Mouse (Mus musculus) ES-E14 (cell line): ENCODE results near the gene Gin1. TPM values are rescaled to one million over a fixed set of nuclear protein-coding genes. Genes with fewer than 3 reads are reported as not detected.

Source experiments
- DNase-seq: peaks from one replicate; pipeline ENCODE4 v3.0.0-alpha.2; 2013; ENCODE audit warnings: low read depth, low spot score
- H3K27ac ChIP-seq: 2 replicates; pipeline ENCODE4 v1.5.1; 2012; ENCODE audit warnings: low read depth, mild to moderate bottlenecking, low read length, moderate library complexity, mixed read lengths; ENCODE audit not compliant: poor library complexity, insufficient read depth, severe bottlenecking
- H3K36me3 ChIP-seq: 2 replicates; pipeline ENCODE4 v1.6.1; 2012; ENCODE audit warnings: mild to moderate bottlenecking, low read length, moderate library complexity, mixed read lengths; ENCODE audit not compliant: control insufficient read depth, poor library complexity, insufficient read depth, severe bottlenecking
- H3K4me1 ChIP-seq, 2 experiments: fragments of 150-350 bp in 1 of 2; sonication (generic) in 1 of 2; 2 replicates each; pipeline ENCODE4 v1.6.1; 2012; ENCODE audit warnings: low read length in 2 of 2, mild to moderate bottlenecking in 1 of 2, mixed read lengths in 1 of 2; ENCODE audit not compliant: control insufficient read depth in 2 of 2, insufficient read depth in 2 of 2, poor library complexity in 1 of 2
- H3K4me3 ChIP-seq, 2 experiments: fragments of 150-350 bp in 1 of 2; sonication (generic) in 1 of 2; 2 replicates each; pipeline ENCODE4 v1.5.1; 2012; ENCODE audit warnings: low read length in 2 of 2, low read depth in 1 of 2, mild to moderate bottlenecking in 1 of 2, mixed read lengths in 1 of 2; ENCODE audit not compliant: insufficient read depth in 1 of 2, poor library complexity in 1 of 2, severe bottlenecking in 1 of 2
- H3K9ac ChIP-seq: 2 replicates; pipeline ENCODE4 v1.6.1; 2012; ENCODE audit warnings: low read depth, mild to moderate bottlenecking, low read length, mixed read lengths; ENCODE audit not compliant: poor library complexity, insufficient read depth, severe bottlenecking
- H3K9me3 ChIP-seq: fragments of 150-350 bp; sonication (generic); 2 replicates; pipeline ENCODE4 v1.6.1; 2012; ENCODE audit warnings: low read depth, mild to moderate bottlenecking, low read length; ENCODE audit not compliant: control insufficient read depth, insufficient read depth
- CHD2 ChIP-seq: IDR thresholded peaks from 2 replicates; pipeline ENCODE4 v1.6.1; 2014; ENCODE audit warnings: mild to moderate bottlenecking, low read depth, low read length, inconsistent platforms
- HCFC1 ChIP-seq: IDR thresholded peaks from 2 replicates; pipeline ENCODE4 v1.6.1; 2012; ENCODE audit warnings: low read length, inconsistent platforms, borderline replicate concordance; ENCODE audit not compliant: insufficient read depth
- MAFK ChIP-seq: IDR thresholded peaks from 2 replicates; pipeline ENCODE4 v1.6.1; 2014; ENCODE audit warnings: mild to moderate bottlenecking, low read depth, low read length, inconsistent platforms; ENCODE audit not compliant: insufficient read depth
- ZC3H11A ChIP-seq: IDR thresholded peaks from 2 replicates; pipeline ENCODE4 v1.6.1; 2012; ENCODE audit warnings: low read depth, mild to moderate bottlenecking, inconsistent platforms, low read length, borderline replicate concordance
- ZNF384 ChIP-seq: IDR thresholded peaks from 2 replicates; pipeline ENCODE4 v1.6.1; 2012; ENCODE audit warnings: low read depth, low read length, inconsistent platforms
- in situ Hi-C, 2 experiments: fragments of 600-800 bp; cut with MboI; formaldehyde crosslinking; loops; one replicate each; pipeline ENCODE4 v1.15.1; 2025; ENCODE audit warnings: low sequenced_read_pairs in 2 of 2, inconsistent platforms in 1 of 2; ENCODE audit not compliant: unreplicated experiment in 2 of 2
- total RNA-seq: library from RNA; depleted of rRNA; stranded (reverse); fragments of 300-350 nt; gene quantifications from 2 replicates; pipeline ENCODE4 v1.2.3, GENCODE M21; 2012; rRNA removed

Gin1 gene
- total RNA-seq, 1 experiment: 8.6 TPM

DNA sequence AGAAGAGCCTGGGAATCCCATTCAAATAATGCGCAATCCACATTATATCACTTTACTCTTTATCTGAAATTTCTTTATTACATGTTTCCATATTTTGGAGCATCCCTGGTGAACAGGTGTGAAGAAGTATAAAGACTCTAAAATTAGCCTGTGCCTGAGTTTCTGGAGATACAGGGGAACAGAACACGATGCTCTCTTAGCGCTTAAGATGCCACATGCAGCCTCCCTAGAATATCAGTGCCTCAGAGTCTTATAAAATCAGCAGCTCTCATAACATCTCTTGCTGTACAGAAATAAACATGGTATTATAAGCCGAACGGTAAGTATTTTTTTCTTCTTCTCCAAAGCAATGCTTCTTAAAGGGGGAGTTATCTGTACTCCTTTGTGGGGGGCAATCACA, 58.1 kb downstream of the Gin1 start:
- Histone ChIP-seq H3K4me3 (no peak overlapping the region), H3K36me3 (no peaks in the 10 kb centered on the region), H3K27ac (no peak overlapping the region), H3K9me3 (no peaks in the 10 kb centered on the region), H3K4me1 (no peaks in the 10 kb centered on the region), H3K9ac (no peak overlapping the region)
- DNase-seq: no peak
- in situ Hi-C loops: no loop called here
- no peak for TF ChIP-seq ZC3H11A
- no peak for TF ChIP-seq MAFK
- no peak for TF ChIP-seq HCFC1

DNA sequence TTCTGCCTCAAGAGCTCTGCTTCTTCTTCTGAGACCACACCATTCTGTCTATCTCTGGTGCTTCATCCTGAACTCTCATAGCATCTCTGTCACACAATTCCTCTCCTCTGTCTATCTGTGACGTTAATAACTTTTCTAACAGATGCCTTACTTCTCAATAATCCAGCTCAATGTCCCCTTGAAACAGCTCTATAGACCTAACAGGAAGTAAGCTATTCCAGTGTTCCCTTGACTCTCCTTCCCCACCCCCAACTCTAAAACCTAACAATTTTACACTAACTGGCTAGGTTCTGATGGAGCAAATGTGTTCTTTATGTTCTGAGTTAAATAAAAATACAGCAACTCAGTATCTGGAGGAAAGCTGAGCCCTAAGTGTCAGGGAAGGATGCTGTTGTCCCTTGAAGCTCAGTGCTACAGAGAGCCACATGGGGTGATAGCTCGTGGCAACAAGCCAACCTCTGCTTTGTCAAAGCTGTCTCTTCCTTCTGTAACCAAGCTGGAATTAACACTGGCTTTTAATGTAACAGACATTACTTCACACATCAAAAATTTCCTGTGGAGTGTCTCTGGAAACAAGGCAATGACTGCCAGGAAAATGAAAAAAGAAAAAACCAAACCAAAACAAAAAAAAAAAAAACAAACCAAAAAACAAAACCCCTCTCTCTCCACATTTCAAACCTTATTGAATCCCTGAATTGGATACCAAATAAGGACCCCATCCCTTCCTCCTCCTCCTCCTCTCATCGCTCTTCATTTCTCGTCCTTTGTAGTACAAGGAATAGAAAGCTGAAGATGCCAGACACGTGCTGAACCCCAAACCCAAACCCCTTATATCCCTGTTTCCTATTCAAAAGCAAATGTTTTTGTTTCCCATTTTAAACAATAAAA, 63.7 kb downstream of the Gin1 start:
- no peak overlapping the region for H3K4me3 ChIP-seq
- H3K4me1 ChIP-seq: no peaks in the 10 kb centered on the region
- no peak overlapping the region for H3K9ac ChIP-seq
- in situ Hi-C loops: no loop called here
- H3K36me3 ChIP-seq: no peaks in the 10 kb centered on the region
- DNase-seq: no peak
- TF ChIP-seq HCFC1 (no peak), ZNF384 (no peak), MAFK (no peak), ZC3H11A (no peak), CHD2 (no peak)
- no peak overlapping the region for H3K27ac ChIP-seq
- no peaks in the 10 kb centered on the region for H3K9me3 ChIP-seq

DNA sequence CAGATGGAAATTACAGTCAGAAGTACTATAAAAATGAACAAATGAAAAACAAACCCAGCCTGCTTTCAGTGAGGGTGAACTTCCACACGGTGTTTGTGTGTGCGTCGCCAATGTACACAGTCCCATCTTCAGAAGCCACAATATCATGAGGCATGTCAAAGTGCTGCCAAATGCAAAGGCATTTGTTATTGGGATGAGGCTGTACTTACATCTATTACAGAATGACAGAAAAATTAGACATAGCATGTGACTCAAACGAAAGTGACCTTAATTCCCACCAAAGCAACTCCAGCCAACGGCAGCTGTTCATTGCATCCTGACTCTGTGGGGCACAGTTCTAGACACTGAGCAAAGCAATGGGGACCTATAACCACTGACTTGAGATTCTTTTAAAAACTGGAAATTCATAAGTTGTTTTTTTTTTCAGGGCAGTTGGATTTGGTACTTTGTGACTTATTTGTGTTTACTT, 64.4 kb downstream of the Gin1 start:
- H3K36me3 ChIP-seq: no peaks in the 10 kb centered on the region
- H3K9ac ChIP-seq: no peak overlapping the region
- no peak for DNase-seq
- H3K27ac ChIP-seq: no peak overlapping the region
- TF ChIP-seq ZNF384 (no peak), HCFC1 (no peak), CHD2 (no peak), MAFK (no peak), ZC3H11A (no peak)
- no peaks in the 10 kb centered on the region for H3K9me3 ChIP-seq
- in situ Hi-C loops: no loop called here
- H3K4me3 ChIP-seq: no peak overlapping the region
- H3K4me1 ChIP-seq: no peaks in the 10 kb centered on the region

Other genes with a start within 250 kb of the Gin1 start
- gene D1Ertd622e, start 108.1 kb upstream of the Gin1 start, total RNA-seq: 2.2 and 2.7 TPM in 2 replicates
- gene Ppip5k2, start 239 bp downstream of the Gin1 start, total RNA-seq: 32.0 and 38.8 TPM in 2 replicates